Mouse (Mus musculus): ENCODE measurements around the gene Tnnc2.
"Not testable (repeated sequence)": the region's sequence is repeated elsewhere in the genome, so short reads cannot be mapped to it uniquely, and the experiment has no call there.

Tnnc2 gene

GRCm38 (mm10) chr2:164779481-164780086, at the start of gene Tnnc2:
TSS of gene Tnnc2 (minus strand) at chr2:164779967.
- DNase-seq = no peak

- no peak for DNase-seq
Measured at GRCm38 (mm10) chr2:164829090-164829489, 49.3 kb upstream of the Tnnc2 start.

GRCm38 (mm10) chr2:164828437-164828836, 48.7 kb upstream of the Tnnc2 start, which contains the start of gene Spata25:
TSS of gene Spata25 (minus strand) at chr2:164828537.
- no peak for DNase-seq

DNA sequence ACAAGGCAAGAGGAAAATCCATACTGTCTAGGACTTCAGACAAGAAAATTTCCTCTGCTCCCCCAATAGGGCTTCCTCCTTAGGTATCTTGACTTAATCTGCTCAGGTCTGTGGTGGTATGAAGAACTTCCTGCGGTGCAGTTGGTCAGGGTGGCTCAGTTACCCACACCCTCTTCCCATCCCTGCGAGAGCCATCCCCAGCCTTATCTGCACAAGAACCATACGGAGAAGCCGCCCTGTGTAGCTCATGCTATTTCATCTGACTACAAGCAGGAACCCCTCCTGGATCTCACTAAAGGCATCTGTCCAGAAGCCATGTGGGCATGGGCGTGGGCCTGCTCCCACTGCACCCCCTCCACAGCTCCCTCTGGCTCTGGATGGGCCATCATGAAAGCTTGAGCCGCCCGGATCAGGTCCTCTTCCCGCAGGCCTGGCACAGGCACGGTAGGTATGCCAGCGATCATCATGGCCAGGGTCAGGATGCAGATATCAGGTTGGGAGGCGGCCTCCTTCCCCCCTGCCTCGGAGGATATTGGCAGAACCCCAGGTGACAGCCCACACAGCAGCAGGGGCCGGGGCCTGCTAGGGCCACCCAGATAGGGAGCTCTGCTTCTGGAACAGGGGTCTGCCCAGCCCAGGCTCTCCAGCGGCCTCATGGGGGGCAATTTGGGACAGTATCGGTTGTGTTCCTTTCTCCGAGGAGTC, 47.5 kb upstream of the Tnnc2 start:
- DNase-seq = no peak

- no peak for DNase-seq
Measured at GRCm38 (mm10) chr2:164825521-164825920, 45.8 kb upstream of the Tnnc2 start.

DNA sequence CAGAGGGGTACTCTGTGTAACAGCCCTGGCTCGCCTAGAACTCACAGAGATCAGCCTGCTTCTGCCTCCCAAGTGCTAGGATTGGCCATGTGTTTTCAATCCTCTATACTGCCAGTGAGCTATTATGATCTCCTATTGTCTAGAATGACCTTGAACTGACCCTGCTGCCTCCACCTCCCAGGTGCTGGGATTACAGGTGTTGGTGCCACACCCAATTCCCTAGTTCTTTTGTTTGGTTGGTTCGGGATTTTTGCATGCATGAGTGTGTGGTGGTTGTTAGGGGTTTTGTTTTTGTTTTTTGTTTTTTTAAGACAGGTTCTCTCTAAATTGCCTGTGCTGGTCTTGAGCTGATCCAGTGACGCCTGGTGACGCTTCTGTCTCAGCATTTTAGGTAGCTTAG, 44.2 kb upstream of the Tnnc2 start:
- no peak for DNase-seq

GRCm38 (mm10) chr2:164823181-164823585, 43.4 kb upstream of the Tnnc2 start:
- DNase-seq = peak; percentile 33

- peak; percentile 100 for DNase-seq
Measured at GRCm38 (mm10) chr2:164822636-164823165, 42.9 kb upstream of the Tnnc2 start, which contains the start of gene Zswim1. TSS of gene Zswim1 (plus strand) at chr2:164822686.

- DNase-seq = no peak
Measured at GRCm38 (mm10) chr2:164821060-164821459, 41.3 kb upstream of the Tnnc2 start.

GRCm38 (mm10) chr2:164817703-164818102, 37.9 kb upstream of the Tnnc2 start:
- no peak for DNase-seq

DNA sequence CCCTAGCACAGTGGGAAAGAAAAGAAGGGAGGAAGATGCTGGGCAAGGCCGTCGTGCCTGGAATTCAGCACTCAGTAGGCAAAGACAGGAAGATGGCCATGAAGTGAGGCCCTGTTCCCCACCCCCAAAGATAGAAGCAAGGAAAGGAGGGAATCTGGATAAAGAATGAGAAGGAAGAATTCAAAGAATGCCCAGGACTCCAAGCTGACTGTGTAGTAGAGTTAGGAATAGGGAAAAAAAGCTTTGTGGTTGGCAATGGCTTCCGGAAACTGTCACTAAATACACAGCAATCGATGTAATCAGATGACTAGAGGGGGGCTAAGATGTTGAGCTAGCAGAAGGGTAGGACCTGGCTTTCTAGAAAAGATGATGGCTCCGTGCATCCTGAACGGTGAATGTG, 37.4 kb upstream of the Tnnc2 start:
- no peak for DNase-seq

GRCm38 (mm10) chr2:164815821-164816220, 36.1 kb upstream of the Tnnc2 start:
- DNase-seq = no peak

GRCm38 (mm10) chr2:164815348-164815747, 35.6 kb upstream of the Tnnc2 start:
- DNase-seq = no peak

- no peak for DNase-seq
Measured at GRCm38 (mm10) chr2:164813557-164813956, 33.8 kb upstream of the Tnnc2 start.

DNA sequence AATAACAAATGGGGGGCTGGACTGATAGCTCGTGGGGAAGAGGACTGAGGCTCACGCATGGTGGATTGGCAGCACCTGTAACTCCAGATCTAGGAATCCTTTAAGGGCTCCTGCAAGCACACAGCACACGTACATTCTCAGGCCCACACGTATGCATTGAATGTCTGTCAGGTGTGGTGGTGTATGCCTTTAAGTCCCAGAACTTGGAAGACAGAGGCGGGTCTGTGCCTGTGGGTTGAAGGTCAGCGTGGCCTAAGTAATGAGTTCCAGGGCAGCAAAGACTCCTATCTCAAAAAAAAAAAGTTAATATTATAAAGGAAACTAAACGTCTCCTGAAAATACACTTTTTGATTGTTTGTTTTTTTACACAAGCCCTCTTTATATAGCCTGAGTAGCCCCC, 26.8 kb upstream of the Tnnc2 start:
- no peak for DNase-seq

- DNase-seq = no peak
Measured at GRCm38 (mm10) chr2:164805332-164805718, 25.6 kb upstream of the Tnnc2 start.

GRCm38 (mm10) chr2:164804533-164805331, 25.0 kb upstream of the Tnnc2 start, which contains the start of the genes Acot8 and Zswim3:
TSS of gene Acot8 (minus strand) at chr2:164804882.
TSS of gene Zswim3 (plus strand) at chr2:164805098.
- DNase-seq = peak; percentile 98

DNA sequence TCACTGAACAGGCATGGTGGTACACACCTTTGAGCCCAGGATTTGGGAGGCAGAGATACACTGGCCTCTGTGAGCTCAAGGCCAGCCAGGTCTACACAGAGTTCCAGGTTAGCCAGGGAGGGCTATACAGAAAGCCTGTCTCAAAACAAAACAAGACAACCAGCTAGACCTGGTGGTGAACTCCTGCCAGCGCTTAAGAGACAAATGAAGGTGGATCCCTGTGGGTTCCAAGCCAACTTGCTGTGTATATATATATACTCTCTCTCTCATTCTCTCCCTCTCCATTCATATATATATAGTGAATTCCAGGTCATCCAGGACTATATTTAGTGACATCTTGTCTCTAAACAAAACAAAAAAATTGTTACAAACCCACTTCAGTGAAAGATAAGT, 24.1 kb upstream of the Tnnc2 start:
- DNase-seq = no peak

DNA sequence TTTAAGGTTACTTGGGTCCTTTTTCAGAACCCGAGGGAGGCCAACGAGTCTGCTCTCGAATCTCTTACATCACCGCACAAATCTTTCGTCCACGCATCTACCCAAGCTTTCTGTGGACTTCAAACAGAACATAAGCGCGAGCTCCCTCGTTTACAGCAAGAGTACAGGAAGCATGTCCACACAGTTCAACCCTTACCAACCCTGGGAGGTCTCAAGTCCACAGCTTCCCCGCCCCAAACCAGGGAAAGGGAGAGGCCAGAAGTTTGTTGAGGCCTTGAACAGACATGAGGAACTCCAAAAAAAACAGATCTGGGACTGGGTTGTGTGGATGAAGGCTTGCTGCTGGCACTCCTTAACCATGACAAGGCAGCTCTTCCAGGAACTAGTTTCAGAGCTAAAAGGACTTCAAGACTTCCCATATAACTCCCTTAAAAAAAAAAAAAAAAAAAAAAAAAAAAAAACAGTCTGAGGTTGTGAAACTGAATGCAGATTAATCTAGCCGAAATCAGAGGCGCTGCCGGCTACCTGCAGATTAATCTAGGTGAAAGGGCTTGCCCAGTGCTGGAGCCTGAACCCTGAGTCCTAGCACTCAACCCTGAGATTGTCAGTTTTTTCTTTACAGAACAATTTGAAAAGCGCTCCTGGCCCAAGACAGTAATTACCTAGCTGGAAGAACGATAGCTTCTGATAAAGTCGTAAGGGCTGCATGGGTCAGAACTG, 23.6 kb upstream of the Tnnc2 start:
- no peak for DNase-seq

DNA sequence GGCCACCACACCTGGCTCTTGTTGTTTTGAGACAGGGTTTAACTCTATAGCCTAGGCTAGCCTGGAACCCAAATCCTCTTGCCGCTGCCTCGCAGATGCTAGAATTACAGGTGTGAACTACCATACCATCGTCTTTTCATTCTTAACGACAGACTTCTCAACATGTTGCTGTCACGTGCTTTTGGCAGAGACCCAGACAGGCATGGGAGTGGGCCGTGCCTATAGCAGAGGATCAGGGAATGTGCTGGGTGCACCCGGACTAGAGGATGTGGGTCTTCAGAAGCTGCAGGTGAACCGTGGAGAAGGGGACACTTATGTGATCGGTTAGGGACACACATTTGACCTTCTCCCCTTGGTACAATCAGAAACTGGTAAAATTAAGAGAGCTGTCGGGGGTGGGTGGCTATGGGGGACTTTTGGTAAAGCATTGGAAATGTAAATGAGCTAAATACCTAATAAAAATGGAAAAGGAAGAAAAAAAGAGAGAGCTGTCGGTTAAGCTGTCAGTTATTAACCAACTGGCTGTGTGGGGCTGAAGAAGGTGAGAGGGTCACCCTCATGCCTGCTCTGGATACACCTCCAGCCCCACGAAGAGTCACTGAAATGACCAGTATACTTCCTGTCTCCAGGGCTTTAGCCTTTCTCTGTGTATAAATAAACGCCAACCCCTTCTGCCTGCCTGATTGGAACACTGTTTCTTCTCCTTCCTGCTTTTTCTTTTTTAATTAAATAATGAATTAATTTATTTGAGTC, 20.7 kb upstream of the Tnnc2 start:
- DNase-seq = peak; percentile 56

DNA sequence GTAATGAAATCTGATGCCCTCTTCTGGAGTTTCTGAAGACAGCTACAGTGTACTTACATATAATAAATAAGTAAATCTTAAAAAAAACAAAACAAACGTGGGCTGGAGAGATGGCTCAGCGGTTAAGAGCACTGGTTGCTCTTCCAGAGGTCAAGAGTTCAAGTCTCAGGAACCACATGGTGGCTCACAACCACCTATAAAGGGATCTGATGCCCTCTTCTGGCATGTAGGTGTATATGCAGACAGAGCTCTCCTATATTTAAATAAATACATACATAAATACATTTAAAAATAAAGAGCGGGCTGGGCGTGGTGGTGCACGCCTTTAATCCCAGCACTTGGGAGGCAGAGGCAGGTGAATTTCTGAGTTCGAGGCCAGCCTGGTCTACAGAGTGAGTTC, 18.8 kb upstream of the Tnnc2 start:
- not testable (repeated sequence) for DNase-seq

GRCm38 (mm10) chr2:164795868-164796267, 16.1 kb upstream of the Tnnc2 start:
- no peak for DNase-seq

Measured in kidney, postnatal 10 days (tissue).